Mouse (Mus musculus) heart, embryonic 15.5 days (tissue): ENCODE data around the gene Arhgap40. TPM values are rescaled to one million over a fixed set of nuclear protein-coding genes. Genes with fewer than 3 reads are reported as not detected.

Experiments used
- ATAC-seq: fragments of 200-750 bp; cut with Nextera tagmentation; replicated peaks from 2 replicates; pipeline ENCODE4 v1.8.0; 2017; ENCODE audit warnings: low read depth, moderate TSS enrichment; ENCODE audit not compliant: insufficient number of reproducible peaks, insufficient read depth, low FRiP score
- H3K27ac ChIP-seq: fragments of 300-500 bp; sonication (generic); 2 replicates; pipeline ENCODE4 v1.5.1; 2015; ENCODE audit warnings: mild to moderate bottlenecking, inconsistent platforms
- H3K27me3 ChIP-seq: fragments of 300-500 bp; sonication (generic); 2 replicates; pipeline ENCODE4 v1.6.1; 2015; ENCODE audit warnings: inconsistent platforms
- H3K36me3 ChIP-seq: fragments of 300-500 bp; sonication (generic); 2 replicates; pipeline ENCODE4 v1.6.1; 2015; ENCODE audit warnings: mild to moderate bottlenecking, inconsistent platforms
- H3K4me1 ChIP-seq: fragments of 300-500 bp; sonication (generic); replicated peaks from 2 replicates; pipeline ENCODE4 v1.6.1; 2015; ENCODE audit warnings: inconsistent platforms
- H3K4me2 ChIP-seq: fragments of 300-500 bp; sonication (generic); 2 replicates; pipeline ENCODE4 v1.6.1; 2015; ENCODE audit warnings: inconsistent platforms, mild to moderate bottlenecking, moderate library complexity
- H3K4me3 ChIP-seq: fragments of 300-500 bp; sonication (generic); 2 replicates; pipeline ENCODE4 v1.5.1; 2015; ENCODE audit warnings: mild to moderate bottlenecking, inconsistent platforms
- H3K9ac ChIP-seq: fragments of 300-500 bp; sonication (generic); 2 replicates; pipeline ENCODE4 v1.6.1; 2015; ENCODE audit warnings: mild to moderate bottlenecking, inconsistent platforms
- H3K9me3 ChIP-seq: fragments of 300-500 bp; sonication (generic); replicated peaks from 2 replicates; pipeline ENCODE4 v1.6.1; 2016; ENCODE audit warnings: inconsistent platforms
- WGBS: fragments of 180-500 bp; shearing (Covaris S2); methylation state at CpG from one replicate; pipeline ENCODE4 v1.1.7; 2015; ENCODE audit warnings: mixed read lengths; 5-methylcytosine and 5-hydroxymethylcytosine counted together
- polyA plus RNA-seq: library from polyadenylated mRNA; unstranded; fragments of >200 nt; fragmentation: Nextera tagmentation; extraction: Ambion mirVana; gene quantifications from 2 replicates; pipeline ENCODE4 v1.2.1, GENCODE M21; 2015

Arhgap40 gene
- polyA plus RNA-seq = not detected in 2 replicates

GRCm38 (mm10) chr2:158512528-158512927, at the start of gene Arhgap40:
Gene Arhgap40 (plus strand): TSS chr2:158512796.
- no peak within 1 kb of the TSS for H3K9ac ChIP-seq
- H3K4me3 ChIP-seq = no peak within 1 kb of the TSS
- no peaks in the 10 kb centered on the region for H3K27me3 ChIP-seq
- H3K4me1 ChIP-seq = peaks cover 7% of the 10 kb centered on the region; the same call in 1 of the 2 replicates
- H3K9me3 ChIP-seq = no peaks in the 10 kb centered on the region
- H3K27ac ChIP-seq = no peak within 1 kb of the TSS
- ATAC-seq = no peak
- WGBS = 77% methylated on average over 10 of the region's 10 CpGs
- no peak within 1 kb of the TSS for H3K4me2 ChIP-seq
- no peaks in the 10 kb centered on the region for H3K36me3 ChIP-seq

- Histone ChIP-seq H3K27ac (no peak overlapping the region), H3K27me3 (no peaks in the 10 kb centered on the region), H3K4me3 (no peak overlapping the region), H3K4me2 (no peak overlapping the region), H3K36me3 (peaks cover 45% of the 10 kb centered on the region), H3K9ac (no peak overlapping the region), H3K9me3 (no peaks in the 10 kb centered on the region), H3K4me1 (no peaks in the 10 kb centered on the region)
- ATAC-seq = no peak
- 80% methylated on average over 1 of the region's 1 CpGs for WGBS
Observed at GRCm38 (mm10) chr2:158474159-158474558, 38.4 kb upstream of the Arhgap40 start.

- ATAC-seq = no peak
- 81% methylated on average over 3 of the region's 3 CpGs for WGBS
- Histone ChIP-seq H3K9ac (no peak overlapping the region), H3K36me3 (peaks cover 45% of the 10 kb centered on the region), H3K9me3 (no peaks in the 10 kb centered on the region), H3K4me1 (no peaks in the 10 kb centered on the region), H3K4me3 (no peak overlapping the region), H3K27me3 (no peaks in the 10 kb centered on the region), H3K4me2 (no peak overlapping the region), H3K27ac (no peak overlapping the region)
Observed at GRCm38 (mm10) chr2:158477640-158478039, 35.0 kb upstream of the Arhgap40 start.

- Histone ChIP-seq H3K9ac (no peak overlapping the region), H3K4me2 (no peak overlapping the region), H3K4me3 (no peak overlapping the region), H3K4me1 (no peaks in the 10 kb centered on the region), H3K36me3 (peaks cover 43% of the 10 kb centered on the region), H3K9me3 (no peaks in the 10 kb centered on the region), H3K27me3 (no peaks in the 10 kb centered on the region), H3K27ac (no peak overlapping the region)
- no peak for ATAC-seq
- 81% methylated on average over 5 of the region's 5 CpGs for WGBS
Observed at GRCm38 (mm10) chr2:158498457-158498856, 14.1 kb upstream of the Arhgap40 start.

- WGBS = 71% methylated on average over 11 of the region's 11 CpGs
- Histone ChIP-seq H3K27ac (no peak within 1 kb of the TSS), H3K27me3 (no peaks in the 10 kb centered on the region), H3K4me3 (no peak within 1 kb of the TSS), H3K36me3 (peaks cover 16% of the 10 kb centered on the region; the same call in 1 of the 2 replicates), H3K9me3 (no peaks in the 10 kb centered on the region), H3K4me1 (no peaks in the 10 kb centered on the region), H3K4me2 (no peak within 1 kb of the TSS), H3K9ac (no peak within 1 kb of the TSS)
- ATAC-seq = no peak
Observed at GRCm38 (mm10) chr2:158501836-158502812, 10.5 kb upstream of the Arhgap40 start, which contains the start of gene Adig. Gene Adig (plus strand): TSS chr2:158502612.

GRCm38 (mm10) chr2:158503226-158503625, 9.4 kb upstream of the Arhgap40 start:
- ATAC-seq = no peak
- H3K4me1 ChIP-seq = no peaks in the 10 kb centered on the region
- H3K4me2 ChIP-seq = no peak overlapping the region
- no peak overlapping the region for H3K9ac ChIP-seq
- H3K36me3 ChIP-seq = peaks cover 8% of the 10 kb centered on the region; the same call in 1 of the 2 replicates
- H3K4me3 ChIP-seq = no peak overlapping the region
- no peaks in the 10 kb centered on the region for H3K27me3 ChIP-seq
- H3K27ac ChIP-seq = no peak overlapping the region
- WGBS = 80% methylated on average over 7 of the region's 7 CpGs
- H3K9me3 ChIP-seq = no peaks in the 10 kb centered on the region

- 72% methylated on average over 4 of the region's 4 CpGs for WGBS
- H3K4me3 ChIP-seq = no peak overlapping the region
- H3K4me2 ChIP-seq = no peak overlapping the region
- no peaks in the 10 kb centered on the region for H3K27me3 ChIP-seq
- no peak for ATAC-seq
- H3K4me1 ChIP-seq = no peaks in the 10 kb centered on the region
- no peak overlapping the region for H3K9ac ChIP-seq
- H3K27ac ChIP-seq = no peak overlapping the region
- peaks cover 5% of the 10 kb centered on the region; the same call in 1 of the 2 replicates for H3K36me3 ChIP-seq
- no peaks in the 10 kb centered on the region for H3K9me3 ChIP-seq
Observed at GRCm38 (mm10) chr2:158503671-158504070, 8.9 kb upstream of the Arhgap40 start.

- Histone ChIP-seq H3K36me3 (no peaks in the 10 kb centered on the region), H3K4me1 (peaks cover 7% of the 10 kb centered on the region; the same call in 1 of the 2 replicates), H3K27me3 (no peaks in the 10 kb centered on the region), H3K27ac (no peak overlapping the region), H3K9ac (no peak overlapping the region), H3K4me3 (no peak overlapping the region), H3K4me2 (no peak overlapping the region), H3K9me3 (no peaks in the 10 kb centered on the region)
- 66% methylated on average over 5 of the region's 5 CpGs for WGBS
- no peak for ATAC-seq
Observed at GRCm38 (mm10) chr2:158506475-158506874, 6.1 kb upstream of the Arhgap40 start.

GRCm38 (mm10) chr2:158507046-158507445, 5.5 kb upstream of the Arhgap40 start:
- Histone ChIP-seq H3K9ac (no peak overlapping the region), H3K27ac (no peak overlapping the region), H3K4me2 (no peak overlapping the region), H3K4me1 (peaks cover 7% of the 10 kb centered on the region; the same call in 1 of the 2 replicates), H3K36me3 (no peaks in the 10 kb centered on the region), H3K4me3 (no peak overlapping the region), H3K27me3 (no peaks in the 10 kb centered on the region), H3K9me3 (no peaks in the 10 kb centered on the region)
- 85% methylated on average over 10 of the region's 10 CpGs for WGBS
- ATAC-seq = no peak

- no peak overlapping the region for H3K4me3 ChIP-seq
- H3K9me3 ChIP-seq = no peaks in the 10 kb centered on the region
- no peaks in the 10 kb centered on the region for H3K27me3 ChIP-seq
- 49% methylated on average over 6 of the region's 6 CpGs for WGBS
- no peak for ATAC-seq
- no peak overlapping the region for H3K27ac ChIP-seq
- peaks cover 7% of the 10 kb centered on the region; the same call in 1 of the 2 replicates for H3K4me1 ChIP-seq
- H3K9ac ChIP-seq = no peak overlapping the region
- no peak overlapping the region for H3K4me2 ChIP-seq
- no peaks in the 10 kb centered on the region for H3K36me3 ChIP-seq
Observed at GRCm38 (mm10) chr2:158510665-158511064, 1.9 kb upstream of the Arhgap40 start.

- H3K4me1 ChIP-seq = peaks cover 10% of the 10 kb centered on the region; the same call in 1 of the 2 replicates
- H3K9me3 ChIP-seq = no peaks in the 10 kb centered on the region
- H3K4me2 ChIP-seq = no peak overlapping the region
- no peak overlapping the region for H3K27ac ChIP-seq
- no peak overlapping the region for H3K4me3 ChIP-seq
- ATAC-seq = no peak
- H3K27me3 ChIP-seq = no peaks in the 10 kb centered on the region
- WGBS = 80% methylated on average over 12 of the region's 12 CpGs
- no peak overlapping the region for H3K9ac ChIP-seq
- no peaks in the 10 kb centered on the region for H3K36me3 ChIP-seq
Observed at GRCm38 (mm10) chr2:158513821-158514336, 1.3 kb downstream of the Arhgap40 start.
